ENCODE assay signal across 8 mouse cellular contexts in genomic region chr13:20299424-20299823, GRCm38 (mm10).
DNase-seq lines count a peak whose midpoint lies in the region; ATAC-seq and TF ChIP-seq lines count a peak whose summit lies in the region.
"Had no signal": no experiment of that assay in that cellular context is flagged by ENCODE, and none has a peak within 500 bp of the region (broad histone marks: within the 10 kb centered on the region; RNA-seq: fewer than 3 reads in every experiment).

No protein-coding gene starts in this region.

- TF ChIP-seq CTCF in lung, adult 2 months (IDR thresholded peaks at IDR 0.05; ENCODE audit: insufficient read depth, low read length): peak; percentile 36; the same call in 1 of the 2 replicates
- peak; percentile 21; the same call in 1 of the 2 replicates for TF ChIP-seq CTCF in bone marrow, adult 2 months (IDR thresholded peaks at IDR 0.05; ENCODE audit: control insufficient read depth, insufficient read depth, low read length)

- H3K4me2 ChIP-seq in kidney, embryonic 16.5 days (replicated peaks; ENCODE audit: low read depth, low read length): no peak overlapping the region
- no peak overlapping the region for H3K4me2 ChIP-seq in neural tube, embryonic 12.5 days (replicated peaks)
- H3K4me2 ChIP-seq: liver, embryonic 15.5 days had no signal

- peak; percentile 71; the same call in 1 of the 2 replicates for ATAC-seq in kidney, embryonic 16.5 days (ENCODE audit: low FRiP score, low TSS enrichment)
- ATAC-seq in neural tube, embryonic 12.5 days (ENCODE audit: low FRiP score, low read depth): peak; percentile 59; the same call in 1 of the 2 replicates
- no peak for ATAC-seq in megakaryocyte, adult 5-6 weeks (ENCODE audit: poor library complexity, severe bottlenecking)

- H3K27ac ChIP-seq in bone marrow, adult 2 months (ENCODE audit: control insufficient read depth, insufficient read depth, low read depth, low read length, poor library complexity): no peak overlapping the region
- no peak overlapping the region for H3K27ac ChIP-seq in embryonic facial prominence, embryonic 10.5 days (replicated peaks)
- no peak overlapping the region for H3K27ac ChIP-seq in kidney, embryonic 16.5 days (ENCODE audit: low read length)
- H3K27ac ChIP-seq in neural tube, embryonic 12.5 days: no peak overlapping the region
- H3K27ac ChIP-seq: liver, embryonic 15.5 days had no signal

- no peak for DNase-seq in lung, adult 2 months
- no peak for DNase-seq in lung, adult 18-20 months
- peak; percentile 28 for DNase-seq in embryonic facial prominence, embryonic 10.5 days (ENCODE audit: low spot score)

- no peaks in the 10 kb centered on the region for H3K9me3 ChIP-seq in embryonic facial prominence, embryonic 10.5 days
- H3K9me3 ChIP-seq in kidney, embryonic 16.5 days (ENCODE audit: low read length): no peaks in the 10 kb centered on the region
- no peaks in the 10 kb centered on the region for H3K9me3 ChIP-seq in neural tube, embryonic 12.5 days
- H3K9me3 ChIP-seq: liver, embryonic 15.5 days had no signal

- no peak overlapping the region for H3K4me3 ChIP-seq in lung, adult 2 months (replicated peaks; ENCODE audit: extremely low read depth, low read depth, low read length)
- H3K4me3 ChIP-seq in bone marrow, adult 2 months (replicated peaks; ENCODE audit: control insufficient read depth, low read depth, low read length): no peak overlapping the region
- no peak overlapping the region for H3K4me3 ChIP-seq in embryonic facial prominence, embryonic 10.5 days
- H3K4me3 ChIP-seq in kidney, embryonic 16.5 days (ENCODE audit: low read length): no peak overlapping the region
- H3K4me3 ChIP-seq in neural tube, embryonic 12.5 days: no peak overlapping the region
- H3K4me3 ChIP-seq: liver, embryonic 15.5 days had no signal

- no peak for TF ChIP-seq POLR2A in lung, adult 2 months (IDR thresholded peaks at IDR 0.05; ENCODE audit: borderline replicate concordance, extremely low read depth, low read depth, low read length)
- no peak for TF ChIP-seq POLR2A in bone marrow, adult 2 months (IDR thresholded peaks at IDR 0.05; ENCODE audit: borderline replicate concordance, control insufficient read depth, low read depth, low read length)

- no peaks in the 10 kb centered on the region for H3K4me1 ChIP-seq in lung, adult 2 months (ENCODE audit: control insufficient read depth, insufficient read depth, low read length)
- no peaks in the 10 kb centered on the region for H3K4me1 ChIP-seq in bone marrow, adult 2 months (ENCODE audit: control insufficient read depth, insufficient read depth, low read length)
- no peaks in the 10 kb centered on the region for H3K4me1 ChIP-seq in embryonic facial prominence, embryonic 10.5 days
- H3K4me1 ChIP-seq in kidney, embryonic 16.5 days (ENCODE audit: insufficient read depth, low read length): no peaks in the 10 kb centered on the region
- H3K4me1 ChIP-seq in neural tube, embryonic 12.5 days: no peaks in the 10 kb centered on the region
- H3K4me1 ChIP-seq: liver, embryonic 15.5 days had no signal

- 63% methylated on average over 3 of the region's 3 CpGs for WGBS in lung, adult 2 months
- WGBS in bone marrow, adult 2 months: 55% methylated on average over 3 of the region's 3 CpGs
- 68% methylated on average over 3 of the region's 3 CpGs for WGBS in embryonic facial prominence, embryonic 10.5 days
- 71% methylated on average over 3 of the region's 3 CpGs for WGBS in kidney, embryonic 16.5 days
- WGBS in neural tube, embryonic 12.5 days: 70% methylated on average over 3 of the region's 3 CpGs

- no peaks in the 10 kb centered on the region for H3K36me3 ChIP-seq in embryonic facial prominence, embryonic 10.5 days (replicated peaks)
- no peaks in the 10 kb centered on the region for H3K36me3 ChIP-seq in kidney, embryonic 16.5 days (ENCODE audit: insufficient read depth, low read length)
- H3K36me3 ChIP-seq in neural tube, embryonic 12.5 days: no peaks in the 10 kb centered on the region
- H3K36me3 ChIP-seq: liver, embryonic 15.5 days had no signal

- H3K27me3 ChIP-seq in embryonic facial prominence, embryonic 10.5 days (replicated peaks; ENCODE audit: low read depth, poor library complexity, severe bottlenecking): no peaks in the 10 kb centered on the region
- H3K27me3 ChIP-seq in kidney, embryonic 16.5 days (ENCODE audit: insufficient read depth, low read length): no peaks in the 10 kb centered on the region
- no peaks in the 10 kb centered on the region for H3K27me3 ChIP-seq in neural tube, embryonic 12.5 days (replicated peaks)
- H3K27me3 ChIP-seq: liver, embryonic 15.5 days had no signal

- no peak overlapping the region for H3K9ac ChIP-seq in kidney, embryonic 16.5 days (replicated peaks; ENCODE audit: low read length)
- no peak overlapping the region for H3K9ac ChIP-seq in neural tube, embryonic 12.5 days
- H3K9ac ChIP-seq: liver, embryonic 15.5 days had no signal
